Mouse (Mus musculus) heart, adult 2 months (tissue): ENCODE data around the gene Resf1. TPM values are rescaled to one million over a fixed set of nuclear protein-coding genes. Genes with fewer than 3 reads are reported as not detected.

Experiments used
- DNase-seq, 2 experiments: peaks; one replicate each; pipeline ENCODE4 v3.0.0; 2021
- H3K27ac ChIP-seq: fragments of 200-600 bp; 2 replicates; pipeline ENCODE4 v1.8.1; 2022
- H3K27me3 ChIP-seq: fragments of 200-500 bp; 2 replicates; pipeline ENCODE4 v1.6.1; 2012; ENCODE audit warnings: mild to moderate bottlenecking, low read length, inconsistent platforms, mixed read lengths; ENCODE audit not compliant: control insufficient read depth, insufficient read depth
- H3K36me3 ChIP-seq: fragments of 200-500 bp; 2 replicates; pipeline ENCODE4 v1.6.1; 2012; ENCODE audit warnings: low read length, inconsistent platforms; ENCODE audit not compliant: control insufficient read depth, insufficient read depth
- H3K4me1 ChIP-seq: fragments of 200-500 bp; 2 replicates; pipeline ENCODE4 v1.6.1; 2011; ENCODE audit warnings: low read length; ENCODE audit not compliant: control insufficient read depth, insufficient read depth
- H3K4me3 ChIP-seq: fragments of 200-600 bp; 2 replicates; pipeline ENCODE4 v1.8.1; 2022
- H3K79me2 ChIP-seq: fragments of 200-500 bp; replicated peaks from 2 replicates; pipeline ENCODE4 v1.6.1; 2012; ENCODE audit warnings: mild to moderate bottlenecking, inconsistent platforms, low read length, moderate library complexity, mixed read lengths; ENCODE audit not compliant: control insufficient read depth, insufficient read depth
- H3K9ac ChIP-seq: fragments of 200-500 bp; 2 replicates; pipeline ENCODE4 v1.6.1; 2012; ENCODE audit warnings: low read depth, mild to moderate bottlenecking, control low read depth, inconsistent platforms, low read length, mixed read lengths
- CTCF ChIP-seq: fragments of 200-600 bp; IDR thresholded peaks from 2 replicates; pipeline ENCODE4 v1.8.1; 2022; ENCODE audit warnings: antibody characterized with exemption, mild to moderate bottlenecking, moderate library complexity
- EP300 ChIP-seq: fragments of 200-500 bp; IDR thresholded peaks from 2 replicates; pipeline ENCODE4 v1.6.1; 2011; ENCODE audit warnings: low read depth, low read length, control low read depth; ENCODE audit not compliant: insufficient read depth
- POLR2A ChIP-seq: fragments of 200-500 bp; IDR thresholded peaks from 2 replicates; pipeline ENCODE4 v1.6.1; 2011; ENCODE audit warnings: mild to moderate bottlenecking, low read depth, low read length, control low read depth; ENCODE audit not compliant: insufficient read depth
- WGBS: fragments of 180-500 bp; shearing (Covaris S2); methylation state at CpG from one replicate; pipeline ENCODE4 v1.1.7; 2018; 5-methylcytosine and 5-hydroxymethylcytosine counted together
- intact Hi-C: fragments of 180-260 bp; cut with DNase I; formaldehyde crosslinking; loops from one replicate; pipeline ENCODE4 v1.15.1; 2025
- polyA plus RNA-seq: library from polyadenylated mRNA; depleted of rRNA; stranded (reverse); fragments of >200 nt; gene quantifications from 2 replicates; pipeline ENCODE4 v1.2.3, GENCODE M21; 2012; rRNA removed
- total RNA-seq, 2 experiments: library from RNA; stranded (reverse); gene quantifications; 2 replicates each; pipeline ENCODE4 v1.2.3; 2021

Resf1 gene
- total and polyA plus RNA-seq, 3 experiments = 8.0 to 31.1 (median 30.8) TPM

DNA sequence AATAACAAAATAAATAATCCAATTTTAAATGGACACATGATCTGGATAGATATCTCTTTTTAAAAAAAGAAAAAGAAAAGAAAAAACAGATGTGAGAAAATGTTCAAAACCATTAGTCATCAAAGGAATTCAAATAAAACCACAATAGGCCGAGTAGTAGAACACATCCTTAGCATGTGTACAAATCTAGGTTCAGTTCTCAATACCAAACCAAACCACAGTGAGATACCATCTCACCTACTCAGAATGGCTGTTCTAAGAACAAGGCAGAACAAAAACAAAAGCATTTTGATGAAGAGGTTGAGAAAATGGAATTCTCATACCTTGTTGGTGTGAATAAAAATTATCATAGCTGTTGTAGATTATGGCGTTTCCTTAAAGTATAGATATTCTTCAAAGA lies 57.2 kb downstream of the Resf1 start:
- Histone ChIP-seq H3K9ac (no peak overlapping the region), H3K36me3 (no peaks in the 10 kb centered on the region), H3K27me3 (no peaks in the 10 kb centered on the region), H3K27ac (no peak overlapping the region), H3K4me3 (no peak overlapping the region), H3K4me1 (no peaks in the 10 kb centered on the region), H3K79me2 (no peaks in the 10 kb centered on the region)
- TF ChIP-seq POLR2A = no peak
- TF ChIP-seq CTCF = no peak
- no peak for TF ChIP-seq EP300
- DNase-seq = no peak
- intact Hi-C loops = no loop called here
- 85% methylated on average over 2 of the region's 2 CpGs for whole genome bisulfite sequencing

DNA sequence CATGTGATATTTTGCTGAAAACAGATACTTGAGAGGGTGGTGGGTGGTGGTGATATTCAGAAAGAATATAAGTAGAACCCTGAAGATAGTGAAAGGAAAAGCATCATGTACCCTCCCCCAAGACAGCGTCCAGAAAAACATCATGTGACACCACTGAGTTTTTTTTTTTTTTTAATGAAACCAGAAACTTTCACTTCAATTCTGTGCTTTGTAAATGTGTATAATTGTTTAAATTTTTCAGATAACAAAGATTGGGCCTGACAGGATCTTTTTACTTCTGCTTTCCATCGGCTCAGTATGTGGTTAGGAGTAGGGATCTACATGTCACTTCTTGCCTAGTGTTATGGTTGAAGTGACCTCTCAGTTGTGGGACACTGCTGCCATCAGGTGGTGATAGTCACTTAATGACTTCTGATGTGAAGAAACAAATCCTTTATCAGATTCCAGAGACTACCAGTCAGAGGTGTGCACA lies 65.8 kb downstream of the Resf1 start:
- WGBS = 19% methylated on average over 2 of the region's 2 CpGs
- Histone ChIP-seq H3K79me2 (no peaks in the 10 kb centered on the region), H3K27me3 (no peaks in the 10 kb centered on the region), H3K4me1 (no peaks in the 10 kb centered on the region; the same call in 1 of the 2 replicates), H3K4me3 (no peak overlapping the region), H3K36me3 (no peaks in the 10 kb centered on the region), H3K9ac (no peak overlapping the region), H3K27ac (no peak overlapping the region; the same call in 1 of the 2 replicates)
- intact Hi-C loops = loop anchor here (1.0 to 10.0 kb wide), 5 partner anchors 180 to 360 kb away; no protein-coding TSS in a partner anchor
- peak; percentile 67 to 73 for DNase-seq
- TF ChIP-seq POLR2A = no peak
- peak; percentile 87 for TF ChIP-seq CTCF

DNA sequence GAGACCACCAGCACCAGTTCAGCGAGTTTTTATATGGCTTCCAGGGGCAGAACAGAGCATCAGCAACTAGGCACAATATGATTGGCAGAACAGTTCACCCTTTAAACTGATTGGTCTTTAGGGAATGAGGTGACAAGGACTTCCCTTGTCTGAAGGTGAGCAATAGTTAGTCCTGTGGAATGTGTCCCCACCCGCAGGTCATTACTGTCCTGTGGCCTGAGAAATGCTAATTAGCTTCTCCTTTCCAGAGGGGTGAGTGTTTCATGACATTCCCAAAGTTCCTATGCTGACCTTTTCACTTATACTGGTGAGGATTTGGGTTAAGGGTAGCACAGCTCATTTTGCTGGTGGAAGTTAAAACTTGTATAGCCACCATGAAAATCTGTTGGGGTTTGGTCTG lies 74.3 kb downstream of the Resf1 start:
- no peak overlapping the region for H3K9ac ChIP-seq
- no peaks in the 10 kb centered on the region for H3K79me2 ChIP-seq
- no peaks in the 10 kb centered on the region for H3K4me1 ChIP-seq
- WGBS = 85% methylated on average over 2 of the region's 2 CpGs
- H3K27ac ChIP-seq = no peak overlapping the region
- DNase-seq = no peak
- intact Hi-C loops = no loop called here
- no peaks in the 10 kb centered on the region for H3K27me3 ChIP-seq
- TF ChIP-seq EP300 (no peak), POLR2A (no peak), CTCF (no peak)
- no peaks in the 10 kb centered on the region for H3K36me3 ChIP-seq
- H3K4me3 ChIP-seq = no peak overlapping the region

Other genes starting within 250 kb of the Resf1 start
- gene Dennd5b, start 207.7 kb upstream of the Resf1 start, total RNA-seq = 10 to 100 TPM; 16.0 to 17.8 TPM
- 3.7 and 5.9 TPM in 2 replicates for gene Dennd5b, start 207.7 kb upstream of the Resf1 start, polyA plus RNA-seq
- gene Gm10203, start 179.2 kb upstream of the Resf1 start, total RNA-seq = not detected
- not detected in 2 replicates for gene Gm10203, start 179.2 kb upstream of the Resf1 start, polyA plus RNA-seq
- gene Etfbkmt, start 169.6 kb upstream of the Resf1 start, total RNA-seq = 10 to 100 TPM; 24.2 to 38.8 TPM
- 12.8 and 43.9 TPM in 2 replicates for gene Etfbkmt, start 169.6 kb upstream of the Resf1 start, polyA plus RNA-seq
- gene Amn1, start 120.7 kb upstream of the Resf1 start, total RNA-seq = 10 to 100 TPM; 16.0 to 24.9 TPM
- gene Amn1, start 120.7 kb upstream of the Resf1 start, polyA plus RNA-seq = 7.4 and 12.0 TPM in 2 replicates
- 1 to 10 TPM; 2.9 to 4.5 TPM for gene Bicd1, start 99.5 kb downstream of the Resf1 start, total RNA-seq
- gene Bicd1, start 99.5 kb downstream of the Resf1 start, polyA plus RNA-seq = 1.6 and 3.2 TPM in 2 replicates